Mouse (Mus musculus): ENCODE results near the gene Zfp386.

Gene Zfp386

DNA sequence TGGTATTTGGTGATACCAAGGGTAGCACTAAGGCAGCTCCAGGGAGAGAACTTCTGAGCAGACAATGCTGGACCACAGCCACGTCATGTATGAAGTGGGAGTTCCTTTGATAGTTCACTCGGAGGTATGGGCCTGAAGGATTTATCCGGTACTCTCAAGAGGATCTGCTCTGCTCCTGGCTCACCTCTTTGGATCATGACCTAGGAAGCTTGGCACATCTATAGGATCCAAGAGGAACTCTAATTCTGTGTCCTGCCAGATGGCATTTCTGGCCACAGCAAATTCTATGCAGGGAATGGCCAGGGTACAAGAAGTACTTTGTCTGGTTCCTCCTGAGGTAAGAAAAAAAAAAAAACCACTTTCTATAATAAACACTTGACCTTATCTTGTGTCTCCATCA, 42.3 kb downstream of the Zfp386 start:
- DNase-seq (ENCODE audit: low spot score in 2 of 2): no peak

DNA sequence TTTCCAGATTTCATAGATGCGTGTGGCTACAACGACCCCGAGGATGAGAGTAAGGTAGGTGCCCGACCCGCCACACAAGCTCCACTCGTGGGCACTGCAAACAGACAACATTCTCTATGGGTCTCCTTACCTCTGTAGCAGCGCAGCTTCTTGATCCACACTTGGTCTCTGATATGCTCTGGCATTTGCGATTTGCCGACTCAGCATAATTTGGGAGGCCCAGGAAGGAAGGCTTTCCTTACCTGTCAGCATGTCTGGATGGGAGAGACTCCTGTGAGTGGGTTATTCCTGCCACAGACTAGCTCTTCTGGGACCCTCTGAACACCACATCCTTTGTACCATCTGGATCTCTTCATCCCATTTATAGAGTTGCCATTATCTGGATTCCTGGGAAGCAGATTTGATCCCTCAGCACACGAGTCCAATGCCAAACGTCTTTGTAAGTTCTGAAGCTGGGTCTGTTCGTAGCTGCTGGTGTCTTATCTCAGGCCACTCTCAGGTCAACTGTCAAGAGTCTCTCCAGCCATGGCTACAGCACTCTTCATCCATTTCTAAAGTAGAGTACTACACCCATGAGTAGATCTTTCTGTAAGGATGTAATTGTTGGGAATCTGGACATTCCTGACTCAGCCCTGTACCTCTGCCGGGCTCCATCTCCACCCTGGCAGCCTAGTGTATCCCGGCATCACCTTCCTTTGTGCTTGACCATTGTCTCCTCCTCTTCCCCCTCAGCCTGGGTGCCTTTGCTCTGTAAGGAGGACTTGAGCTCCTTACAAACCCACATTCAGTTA, 47.4 kb downstream of the Zfp386 start:
- no peak for DNase-seq (ENCODE audit: low spot score in 2 of 2)

DNA sequence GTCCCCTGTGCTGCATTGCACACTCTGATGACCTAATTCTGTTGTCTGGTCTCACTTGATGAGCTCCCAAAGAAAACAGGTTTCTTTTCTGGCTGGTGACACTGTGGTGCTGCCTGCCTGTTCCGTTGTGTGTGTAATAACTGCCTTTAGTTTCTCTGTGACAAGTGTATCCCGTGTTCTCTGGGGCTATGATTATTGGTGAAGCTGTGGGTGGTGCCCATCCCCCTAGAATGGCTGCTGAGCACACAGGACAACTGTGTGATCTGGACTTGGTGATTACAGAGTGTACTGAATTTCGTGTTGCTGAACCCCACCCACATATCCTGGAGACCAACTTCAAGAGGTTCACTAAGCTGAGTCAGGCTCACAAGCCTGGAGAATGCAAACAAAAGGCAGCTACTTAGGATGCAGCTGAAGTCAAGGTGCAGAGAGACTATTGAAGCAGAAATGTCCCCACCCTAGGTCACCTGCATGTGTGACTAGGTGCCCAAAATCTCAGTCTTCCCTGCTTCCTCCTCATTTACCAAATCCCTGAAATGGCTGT, 48.9 kb downstream of the Zfp386 start:
- DNase-seq (ENCODE audit: low spot score in 2 of 2): no peak

DNA sequence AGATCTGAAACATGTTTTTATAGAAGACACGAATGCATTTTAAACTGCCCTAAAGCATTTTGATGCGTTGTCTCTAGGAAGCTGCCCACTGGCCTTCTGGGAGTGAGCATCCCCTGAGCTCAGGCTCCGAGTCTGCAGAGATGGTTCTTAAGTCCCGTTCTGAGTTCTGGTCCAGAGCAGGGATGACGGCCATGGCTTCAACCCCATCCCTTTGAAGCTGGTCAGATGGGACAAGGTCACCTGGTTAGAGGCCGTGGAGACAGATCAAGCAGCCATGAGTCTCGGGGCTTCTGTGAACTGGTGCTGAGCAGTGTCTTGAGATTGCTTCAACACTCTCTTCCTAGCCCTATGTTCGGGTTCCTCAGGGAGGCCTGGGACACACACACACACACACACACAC, 49.6 kb downstream of the Zfp386 start:
- DNase-seq (ENCODE audit: low spot score in 2 of 2): no peak

DNA sequence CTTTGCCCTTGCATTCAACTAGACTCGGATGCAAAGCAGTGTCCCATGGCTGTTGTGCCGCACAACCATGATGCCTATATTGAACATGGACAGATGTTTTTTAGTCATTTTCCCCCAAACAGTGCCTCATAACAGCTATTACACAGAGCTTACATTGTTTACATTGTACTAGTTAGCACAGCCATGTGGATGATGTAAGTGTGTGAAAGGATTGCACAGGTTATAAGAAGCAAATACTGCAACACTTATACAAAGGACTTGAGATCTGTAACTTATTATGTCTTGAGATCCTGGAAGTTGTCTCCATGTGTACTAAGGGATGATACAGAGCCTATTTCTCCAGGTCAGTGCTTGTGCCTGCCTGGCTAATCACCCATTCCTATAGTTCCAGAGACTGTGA, 54.4 kb downstream of the Zfp386 start:
- no peak for DNase-seq (ENCODE audit: low spot score in 2 of 2)

DNA sequence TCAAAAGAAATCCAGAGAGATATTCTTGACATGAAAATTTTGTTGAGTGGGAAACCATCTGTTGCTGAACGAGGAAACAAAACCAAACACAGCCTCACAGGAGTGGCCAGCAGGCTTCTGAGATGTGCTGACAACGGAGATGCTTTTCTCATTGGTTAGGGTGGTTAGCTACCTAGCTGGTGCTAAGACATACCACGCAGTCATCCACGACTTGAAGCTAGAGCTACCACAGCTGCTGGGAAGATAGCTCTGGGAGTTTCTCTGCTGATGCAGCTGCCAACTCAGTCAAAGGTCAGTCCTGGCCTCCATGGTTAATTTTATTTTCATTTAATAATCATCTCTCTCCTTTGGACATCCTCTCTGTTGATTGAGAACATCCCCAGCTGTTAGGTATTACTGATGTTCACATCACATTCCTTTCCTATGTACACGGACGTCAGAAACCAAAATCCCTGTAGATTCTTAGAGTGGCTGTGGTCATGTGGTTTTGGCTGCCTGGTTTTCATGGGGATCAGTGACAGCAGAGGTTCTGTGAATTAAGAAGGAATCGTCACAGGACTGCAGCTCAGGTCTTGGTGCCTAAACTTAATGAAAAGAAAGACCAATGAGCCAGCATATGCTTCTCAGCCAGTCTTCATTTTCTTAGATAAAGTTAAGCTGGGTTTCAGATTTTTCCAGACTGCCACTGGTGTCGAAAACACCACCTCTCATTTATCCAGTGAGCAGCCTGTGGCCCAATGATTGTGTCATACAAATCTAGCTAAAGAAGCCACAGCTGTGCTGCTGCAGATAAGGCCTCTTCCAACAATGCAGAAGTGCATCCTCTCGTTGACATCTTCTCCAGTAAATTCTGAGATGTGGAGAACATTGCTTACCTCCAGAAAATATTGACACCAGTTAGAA, 62.2 kb downstream of the Zfp386 start:
- no peak for DNase-seq (ENCODE audit: low spot score in 2 of 2)

DNA sequence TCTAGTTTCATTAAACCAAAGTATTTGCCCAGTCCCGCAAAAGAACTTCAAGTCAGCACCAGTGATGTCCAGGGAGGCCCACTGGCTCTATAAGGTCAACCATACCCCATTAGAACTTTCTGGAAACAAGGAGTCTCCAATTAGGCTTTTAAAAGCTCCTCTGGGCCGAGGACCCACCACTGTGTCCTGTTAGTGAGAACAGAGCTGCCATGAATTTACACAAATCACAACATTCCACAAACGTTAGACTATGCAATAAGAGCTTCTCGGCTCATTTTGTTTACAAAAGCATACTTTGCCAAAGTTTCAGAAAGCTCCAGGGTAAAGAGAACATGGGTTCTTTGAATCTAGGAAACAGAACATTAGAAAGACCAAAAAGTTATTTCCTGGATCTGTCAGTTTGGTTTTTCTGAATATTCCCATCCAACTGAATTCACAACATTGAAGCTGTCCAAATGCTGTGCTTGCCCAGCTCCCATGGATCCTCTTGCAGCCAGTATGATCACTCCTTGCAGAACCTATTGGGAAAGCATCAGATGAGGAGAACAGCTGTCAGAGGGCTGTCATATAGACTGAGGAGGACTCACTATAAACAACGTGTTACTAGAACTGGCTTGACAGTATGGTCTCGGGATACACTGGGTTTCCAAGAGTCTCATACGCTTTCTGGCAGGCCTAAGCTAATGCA, 63.6 kb downstream of the Zfp386 start:
- no peak for DNase-seq (ENCODE audit: low spot score in 2 of 2)

Data from frontal cortex, postnatal 14 days (tissue).